Mouse (Mus musculus): Measurements from ENCODE around the gene Gm44973.

DNA sequence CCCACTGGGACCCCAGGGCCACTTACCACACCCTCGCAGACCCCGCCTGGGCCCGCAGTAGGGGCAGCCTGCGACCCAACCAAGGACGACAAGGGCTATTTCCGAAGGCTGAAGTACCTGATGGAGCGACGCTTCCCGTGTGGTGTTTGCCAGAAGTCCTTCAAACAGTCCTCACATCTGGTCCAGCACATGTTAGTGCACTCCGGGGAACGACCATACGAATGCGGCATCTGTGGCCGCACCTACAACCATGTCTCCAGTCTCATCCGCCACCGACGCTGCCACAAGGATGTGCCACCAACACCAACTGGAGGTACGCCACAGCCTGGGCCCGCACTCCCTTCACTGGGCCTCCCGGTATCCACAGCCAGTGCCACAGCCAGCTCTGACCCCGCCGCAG lies 14.2 kb downstream of the Gm44973 start:
- TF ChIP-seq CTCF (conservative IDR thresholded peaks at IDR 0.05; ENCODE audit: low read length) (no peak), NANOG (IDR thresholded peaks at IDR 0.05; ENCODE audit: borderline replicate concordance, low read length) (no peak)
